Mouse (Mus musculus): ENCODE data around the gene Ptn.

GRCm38 (mm10) chr6:36777567-36778337 is 32.3 kb downstream of the Ptn start:
- TF ChIP-seq GATA1 (IDR thresholded peaks at IDR 0.05; ENCODE audit: low read length) = no peak
- TF ChIP-seq TAL1 (IDR thresholded peaks at IDR 0.05; ENCODE audit: low read length) = no peak

Measured in erythroblast, embryonic 14.5 days (primary cell).